Mouse (Mus musculus) limb, embryonic 14.5 days (tissue): ENCODE data around the gene Cep97. TPM values are rescaled to one million over a fixed set of nuclear protein-coding genes. Genes with fewer than 3 reads are reported as not detected.

Experiments used
- ATAC-seq: fragments of 200-750 bp; cut with Nextera tagmentation; 2 replicates; pipeline ENCODE4 v1.8.0; 2017; ENCODE audit warnings: low read depth, moderate number of reproducible peaks, moderate TSS enrichment; ENCODE audit not compliant: low FRiP score
- DNase-seq: peaks from one replicate; pipeline ENCODE4 v3.0.0-alpha.2; 2015; ENCODE audit warnings: low spot score
- H3K27ac ChIP-seq: fragments of 300-500 bp; sonication (generic); replicated peaks from 2 replicates; pipeline ENCODE4 v1.5.1; 2014; ENCODE audit warnings: low read depth, mild to moderate bottlenecking, low read length, moderate library complexity, mixed read lengths
- H3K27me3 ChIP-seq: fragments of 300-500 bp; sonication (generic); 2 replicates; pipeline ENCODE4 v1.6.1; 2014; ENCODE audit warnings: low read length, mixed read lengths; ENCODE audit not compliant: control insufficient read depth, insufficient read depth
- H3K36me3 ChIP-seq: fragments of 300-500 bp; sonication (generic); 2 replicates; pipeline ENCODE4 v1.6.1; 2014; ENCODE audit warnings: mild to moderate bottlenecking, low read length, moderate library complexity, mixed read lengths; ENCODE audit not compliant: control insufficient read depth, insufficient read depth
- H3K4me1 ChIP-seq: fragments of 300-500 bp; sonication (generic); 2 replicates; pipeline ENCODE4 v1.6.1; 2014; ENCODE audit warnings: antibody characterized with exemption, low read length, mixed read lengths; ENCODE audit not compliant: control insufficient read depth, insufficient read depth
- H3K4me2 ChIP-seq: fragments of 300-500 bp; sonication (generic); replicated peaks from 2 replicates; pipeline ENCODE4 v1.6.1; 2014; ENCODE audit warnings: low read depth, mild to moderate bottlenecking, low read length, moderate library complexity; ENCODE audit not compliant: severe bottlenecking
- H3K4me3 ChIP-seq: fragments of 300-500 bp; sonication (generic); replicated peaks from 2 replicates; pipeline ENCODE4 v1.5.1; 2014; ENCODE audit warnings: low read length
- H3K9ac ChIP-seq: fragments of 300-500 bp; sonication (generic); 2 replicates; pipeline ENCODE4 v1.6.1; 2014; ENCODE audit warnings: mild to moderate bottlenecking, low read depth, low read length, moderate library complexity; ENCODE audit not compliant: severe bottlenecking
- H3K9me3 ChIP-seq: fragments of 300-500 bp; sonication (generic); 2 replicates; pipeline ENCODE4 v1.6.1; 2016; ENCODE audit warnings: low read length; ENCODE audit not compliant: control insufficient read depth
- POLR2A ChIP-seq: fragments of 200-500 bp; IDR thresholded peaks from 2 replicates; pipeline ENCODE4 v1.8.0; 2012; ENCODE audit warnings: inconsistent platforms, mild to moderate bottlenecking, moderate library complexity, borderline replicate concordance; ENCODE audit not compliant: insufficient read depth, insufficient read length; ENCODE audit errors: extremely low read depth
- WGBS: fragments of 180-500 bp; shearing (Covaris S2); extraction: QIAGEN DNeasy Blood & Tissue Kit; methylation state at CpG from one replicate; pipeline ENCODE4 v1.1.7; 2014; 5-methylcytosine and 5-hydroxymethylcytosine counted together
- polyA plus RNA-seq, 2 experiments: library from polyadenylated mRNA; depleted of rRNA in 1 of 2; stranded (reverse) in 1 of 2; unstranded in 1 of 2; fragments of >200 nt; fragmentation: Nextera tagmentation in 1 of 2; extraction: Ambion mirVana in 1 of 2; gene quantifications; 2 replicates each; pipeline versions ENCODE4 v1.2.1 to v1.2.3; 2012 to 2014

Gene Cep97
- polyA plus RNA-seq, 2 experiments = 7.4 to 9.1 TPM

DNA sequence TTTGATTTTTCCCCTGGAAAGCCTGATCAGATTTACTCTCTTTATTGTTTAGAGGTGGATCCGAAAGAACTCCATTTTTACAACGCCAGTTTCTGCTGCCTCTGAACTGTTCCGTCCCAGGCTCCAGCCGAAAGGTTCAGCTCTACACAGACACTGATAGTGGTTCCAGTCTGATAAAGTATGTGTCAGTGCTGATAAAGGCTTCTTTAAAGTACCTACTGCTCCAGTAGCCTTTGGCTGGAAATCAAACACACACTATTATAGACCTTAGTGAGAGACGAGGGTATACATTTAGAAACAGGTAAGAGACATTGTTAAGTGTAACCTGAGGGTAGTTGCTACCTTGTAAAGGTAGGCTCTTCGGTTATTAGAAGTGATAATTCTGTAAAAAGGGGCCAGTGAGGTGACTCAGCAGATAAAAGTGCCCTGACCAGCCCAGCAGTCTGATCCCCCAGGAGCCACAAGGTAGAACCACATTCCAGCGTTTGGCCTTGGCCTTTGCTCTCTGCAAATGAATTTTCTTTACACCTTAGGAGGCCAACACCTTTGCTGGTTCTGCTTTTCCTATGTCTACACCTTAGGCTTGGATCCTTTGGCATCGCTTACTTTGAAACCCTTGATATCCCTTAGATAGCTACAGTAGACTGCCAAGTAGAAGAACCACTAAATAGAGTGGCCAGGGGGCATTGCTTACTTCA, 41.1 kb downstream of the Cep97 start:
- Histone ChIP-seq H3K9ac (no peak overlapping the region), H3K9me3 (no peaks in the 10 kb centered on the region), H3K4me1 (peaks cover 3% of the 10 kb centered on the region; the same call in 1 of the 2 replicates), H3K27me3 (no peaks in the 10 kb centered on the region), H3K36me3 (no peaks in the 10 kb centered on the region), H3K27ac (no peak overlapping the region), H3K4me3 (no peak overlapping the region), H3K4me2 (no peak overlapping the region)
- WGBS = 74% methylated on average over 8 of the region's 8 CpGs
- no peak for DNase-seq
- no peak for ATAC-seq
- TF ChIP-seq POLR2A = no peak

DNA sequence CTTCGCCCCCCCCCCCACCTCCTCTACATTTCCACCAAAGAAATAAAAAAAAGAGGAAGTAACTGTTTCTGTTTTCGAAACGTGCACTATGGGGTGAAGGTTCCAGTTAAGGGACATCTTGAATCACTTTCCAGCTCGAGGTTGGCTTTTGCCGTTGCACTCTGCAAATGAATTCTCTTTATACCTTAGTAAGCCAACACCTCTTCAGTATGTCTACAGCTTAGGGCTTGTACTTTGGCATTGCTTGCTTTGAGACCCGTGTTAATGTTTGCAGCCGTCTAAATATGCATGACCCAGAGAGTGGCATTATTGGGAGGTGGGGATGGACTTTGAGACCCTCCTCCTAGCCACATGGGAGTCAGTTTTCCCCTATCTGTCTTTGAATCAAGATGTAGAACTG, 42.2 kb downstream of the Cep97 start:
- H3K27me3 ChIP-seq = no peaks in the 10 kb centered on the region
- H3K4me2 ChIP-seq = no peak overlapping the region
- no peak overlapping the region for H3K4me3 ChIP-seq
- ATAC-seq (no peak), DNase-seq (no peak)
- no peaks in the 10 kb centered on the region for H3K9me3 ChIP-seq
- TF ChIP-seq POLR2A = no peak
- no peak overlapping the region for H3K27ac ChIP-seq
- 40% methylated on average over 7 of the region's 7 CpGs for WGBS
- H3K9ac ChIP-seq = no peak overlapping the region
- peaks cover 3% of the 10 kb centered on the region; the same call in 1 of the 2 replicates for H3K4me1 ChIP-seq
- no peaks in the 10 kb centered on the region for H3K36me3 ChIP-seq

DNA sequence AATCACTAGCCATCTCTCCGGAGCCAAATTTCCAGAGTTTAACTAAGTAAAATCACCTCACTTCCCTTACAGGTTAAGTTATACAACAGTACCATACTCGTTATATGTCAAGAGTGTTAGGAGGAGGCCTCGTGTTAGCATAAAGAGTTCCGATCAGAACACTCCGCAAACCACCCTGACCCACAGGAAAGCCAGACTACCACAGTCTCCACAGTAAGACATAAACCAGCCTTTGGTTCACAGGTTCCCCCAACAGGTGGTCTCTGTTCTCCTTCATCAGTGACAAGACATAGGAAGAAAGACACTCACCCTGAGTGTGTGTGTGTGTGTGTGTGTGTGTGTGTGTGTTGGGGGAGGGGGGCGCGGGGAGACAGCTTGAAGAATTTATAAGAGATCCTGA, 43.3 kb downstream of the Cep97 start:
- H3K36me3 ChIP-seq = no peaks in the 10 kb centered on the region
- DNase-seq (no peak), ATAC-seq (no peak)
- peaks cover 3% of the 10 kb centered on the region; the same call in 1 of the 2 replicates for H3K4me1 ChIP-seq
- no peaks in the 10 kb centered on the region for H3K27me3 ChIP-seq
- 85% methylated on average over 7 of the region's 7 CpGs for WGBS
- H3K4me3 ChIP-seq = no peak overlapping the region
- no peaks in the 10 kb centered on the region for H3K9me3 ChIP-seq
- no peak overlapping the region for H3K9ac ChIP-seq
- TF ChIP-seq POLR2A = no peak
- no peak overlapping the region for H3K4me2 ChIP-seq
- H3K27ac ChIP-seq = no peak overlapping the region

DNA sequence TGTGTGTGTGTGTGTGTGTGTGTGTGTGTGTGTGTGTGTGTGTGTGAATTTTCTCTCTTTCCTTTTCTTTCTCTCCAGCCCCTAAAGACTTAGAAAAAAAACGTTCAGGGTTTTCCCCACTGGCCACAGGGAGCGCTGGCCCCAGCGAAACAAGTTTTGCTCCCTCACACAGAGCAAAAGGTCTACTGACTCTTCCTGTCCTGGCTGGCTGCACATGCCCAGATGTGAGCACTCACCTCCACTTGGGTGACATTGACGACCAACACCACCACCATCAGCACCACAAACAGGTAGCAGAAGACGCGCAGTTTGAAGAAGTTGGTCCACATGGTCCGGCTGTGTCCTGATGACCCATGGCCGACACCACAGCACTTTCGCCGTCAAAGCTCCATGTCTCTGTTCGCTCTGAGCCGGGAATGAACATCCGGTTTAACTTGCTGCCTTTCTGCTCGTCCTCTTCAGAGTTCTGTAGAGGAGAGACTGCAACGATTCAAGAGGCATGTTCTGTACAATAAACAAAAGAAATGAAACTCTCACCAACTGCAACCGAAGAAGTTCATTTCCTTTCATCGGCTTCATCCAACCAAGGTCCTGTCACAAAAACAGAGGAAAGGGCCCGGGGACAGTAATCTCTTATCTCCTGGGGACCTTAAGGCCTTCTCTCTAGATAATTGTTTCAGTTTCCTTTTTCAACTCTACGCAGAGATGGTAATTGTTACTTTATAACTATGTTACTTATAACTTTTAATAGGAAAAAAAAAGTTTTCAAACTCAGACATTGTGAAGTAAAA, 44.1 kb downstream of the Cep97 start:
- ATAC-seq = no peak
- H3K9me3 ChIP-seq = no peaks in the 10 kb centered on the region
- H3K27ac ChIP-seq = no peak overlapping the region
- WGBS = 90% methylated on average over 19 of the region's 19 CpGs
- DNase-seq = no peak
- H3K4me1 ChIP-seq = peaks cover 3% of the 10 kb centered on the region; the same call in 1 of the 2 replicates
- H3K36me3 ChIP-seq = no peaks in the 10 kb centered on the region
- no peaks in the 10 kb centered on the region for H3K27me3 ChIP-seq
- H3K9ac ChIP-seq = no peak overlapping the region
- H3K4me3 ChIP-seq = no peak overlapping the region
- H3K4me2 ChIP-seq = no peak overlapping the region
- no peak for TF ChIP-seq POLR2A

DNA sequence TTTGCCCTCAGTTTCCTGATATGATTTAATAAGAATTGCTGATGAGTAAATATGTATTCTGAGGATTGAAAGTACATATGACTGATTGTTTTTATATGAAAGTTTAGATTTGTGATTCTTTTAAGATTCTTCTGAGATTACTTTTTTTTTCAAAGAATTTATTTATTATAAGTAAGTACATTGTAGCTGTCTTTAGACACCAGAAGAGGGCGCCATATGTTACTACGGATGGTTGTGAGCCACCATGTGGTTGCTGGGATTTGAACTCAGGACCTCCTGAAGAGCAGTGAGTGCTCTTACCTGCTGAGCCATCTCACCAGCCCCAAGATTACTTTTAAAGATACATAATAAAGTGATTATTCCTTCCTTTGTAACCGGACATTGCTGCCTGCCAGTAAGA, 45.2 kb downstream of the Cep97 start:
- no peak overlapping the region for H3K4me2 ChIP-seq
- no peak for DNase-seq
- no peak overlapping the region for H3K27ac ChIP-seq
- TF ChIP-seq POLR2A = no peak
- H3K36me3 ChIP-seq = no peaks in the 10 kb centered on the region
- 86% methylated on average over 3 of the region's 3 CpGs for WGBS
- no peak for ATAC-seq
- no peak overlapping the region for H3K4me3 ChIP-seq
- H3K27me3 ChIP-seq = no peaks in the 10 kb centered on the region
- H3K4me1 ChIP-seq = peaks cover under 1% of the 10 kb centered on the region; the same call in 1 of the 2 replicates
- H3K9ac ChIP-seq = no peak overlapping the region
- H3K9me3 ChIP-seq = no peaks in the 10 kb centered on the region
